ENCODE assay signal across 8 mouse cellular contexts in genomic region chrX:103980590-103981168, GRCm38 (mm10). TPM values are rescaled to one million over a fixed set of nuclear protein-coding genes. Genes with fewer than 3 reads are reported as not detected.
DNase-seq lines count a peak whose midpoint lies in the region; ATAC-seq and TF ChIP-seq lines count a peak whose summit lies in the region.

No protein-coding gene starts in this region.

- no peak for TF ChIP-seq POLR2A in olfactory bulb, adult 2 months (IDR thresholded peaks at IDR 0.05; ENCODE audit: insufficient read depth, low read depth, low read length)

- no peaks in the 10 kb centered on the region for H3K9me3 ChIP-seq in forebrain, embryonic 14.5 days (replicated peaks; ENCODE audit: control insufficient read depth, low read length)
- H3K9me3 ChIP-seq in intestine, postnatal 0 days (ENCODE audit: control insufficient read depth) = no peaks in the 10 kb centered on the region
- H3K9me3 ChIP-seq in lung, embryonic 16.5 days (ENCODE audit: control insufficient read depth, low read length) = no peaks in the 10 kb centered on the region

- H3K4me3 ChIP-seq in forebrain, embryonic 14.5 days (ENCODE audit: low read depth, low read length) = peak overlapping the region; percentile 65
- H3K4me3 ChIP-seq in intestine, postnatal 0 days (ENCODE audit: low read depth, low read length) = peak overlapping the region; percentile 72
- peak overlapping the region; percentile 78 for H3K4me3 ChIP-seq in lung, embryonic 16.5 days (ENCODE audit: low read length)
- H3K4me3 ChIP-seq in olfactory bulb, adult 2 months (ENCODE audit: insufficient read depth, low read depth, low read length) = peak overlapping the region; percentile 91

- peak; percentile 40 for ATAC-seq in forebrain, embryonic 14.5 days
- ATAC-seq in intestine, postnatal 0 days = peak; percentile 35
- ATAC-seq in lung, embryonic 16.5 days (ENCODE audit: low read depth) = peak; percentile 22; the same call in 1 of the 2 replicates

- DNase-seq in ovary, postnatal 36 days (ENCODE audit: low spot score) = peak; percentile 27
- no peak for DNase-seq in ovary, adult 18-20 months (ENCODE audit: low spot score)
- peak; percentile 36 for DNase-seq in adipocyte (ENCODE audit: low spot score)
- DNase-seq in forebrain, embryonic 14.5 days (ENCODE audit: low spot score) = peak; percentile 16
- DNase-seq in Muller cell, postnatal 12 days (ENCODE audit: inconsistent ontology term) = no peak

- peak overlapping the region; percentile 92 for H3K27ac ChIP-seq in forebrain, embryonic 14.5 days (ENCODE audit: low read depth, low read length)
- H3K27ac ChIP-seq in intestine, postnatal 0 days (ENCODE audit: low read depth, low read length) = peak overlapping the region; percentile 94
- H3K27ac ChIP-seq in lung, embryonic 16.5 days (ENCODE audit: low read length) = peak overlapping the region; percentile 92
- H3K27ac ChIP-seq in olfactory bulb, adult 2 months (ENCODE audit: insufficient read depth, low read depth, low read length) = peak overlapping the region; percentile 83

- H3K4me1 ChIP-seq in forebrain, embryonic 14.5 days (ENCODE audit: control insufficient read depth, insufficient read depth, low read length) = no peaks in the 10 kb centered on the region
- H3K4me1 ChIP-seq in intestine, postnatal 0 days (replicated peaks; ENCODE audit: control insufficient read depth, insufficient read depth, low read length) = no peaks in the 10 kb centered on the region
- no peaks in the 10 kb centered on the region for H3K4me1 ChIP-seq in lung, embryonic 16.5 days (replicated peaks; ENCODE audit: control insufficient read depth, insufficient read depth, low read length)
- H3K4me1 ChIP-seq in olfactory bulb, adult 2 months (ENCODE audit: control insufficient read depth, insufficient read depth, low read length) = no peaks in the 10 kb centered on the region

- peak overlapping the region; percentile 57 for H3K4me2 ChIP-seq in forebrain, embryonic 14.5 days (ENCODE audit: low read length)
- peak overlapping the region; percentile 54 for H3K4me2 ChIP-seq in intestine, postnatal 0 days (replicated peaks; ENCODE audit: low read depth)
- H3K4me2 ChIP-seq in lung, embryonic 16.5 days (ENCODE audit: low read depth, low read length) = no peak overlapping the region

- peak overlapping the region; percentile 80 for H3K9ac ChIP-seq in forebrain, embryonic 14.5 days (ENCODE audit: low read length)
- H3K9ac ChIP-seq in intestine, postnatal 0 days (ENCODE audit: low read depth, low read length) = peak overlapping the region; percentile 85
- H3K9ac ChIP-seq in lung, embryonic 16.5 days (ENCODE audit: low read length) = peak overlapping the region; percentile 89

- no peak for TF ChIP-seq CTCF in intestine, postnatal 0 days (IDR thresholded peaks at IDR 0.05; ENCODE audit: low read depth)
- TF ChIP-seq CTCF in olfactory bulb, adult 2 months (IDR thresholded peaks at IDR 0.05; ENCODE audit: insufficient read depth, low read depth, low read length) = no peak

- 30% methylated on average over 51 of the region's 51 CpGs for WGBS in forebrain, embryonic 14.5 days
- 21% methylated on average over 44 of the region's 51 CpGs for WGBS in intestine, postnatal 0 days
- WGBS in lung, embryonic 16.5 days = 21% methylated on average over 34 of the region's 51 CpGs
- 22% methylated on average over 50 of the region's 51 CpGs for WGBS in olfactory bulb, adult 2 months

- H3K27me3 ChIP-seq in forebrain, embryonic 14.5 days (replicated peaks; ENCODE audit: control insufficient read depth, insufficient read depth, low read length) = peaks cover 8% of the 10 kb centered on the region; the same call in 1 of the 2 replicates
- no peaks in the 10 kb centered on the region for H3K27me3 ChIP-seq in intestine, postnatal 0 days (replicated peaks; ENCODE audit: control insufficient read depth, insufficient read depth, low read length)
- H3K27me3 ChIP-seq in lung, embryonic 16.5 days (ENCODE audit: control insufficient read depth, insufficient read depth, low read depth, low read length) = no peaks in the 10 kb centered on the region

- peaks cover 7% of the 10 kb centered on the region; the same call in 1 of the 2 replicates for H3K36me3 ChIP-seq in forebrain, embryonic 14.5 days (ENCODE audit: control insufficient read depth, insufficient read depth, low read length)
- H3K36me3 ChIP-seq in intestine, postnatal 0 days (ENCODE audit: control insufficient read depth, insufficient read depth) = no peaks in the 10 kb centered on the region
- peaks cover 6% of the 10 kb centered on the region; the same call in 1 of the 2 replicates for H3K36me3 ChIP-seq in lung, embryonic 16.5 days (ENCODE audit: control insufficient read depth, insufficient read depth, low read length)

RNA-seq across cellular contexts. Expression of gene Rlim, which starts 0.4 kb away (rescaled TPM):
- 21.9 and 25.7 TPM in 2 replicates for polyA plus RNA-seq in forebrain, embryonic 14.5 days (2014; fragmentation: Nextera tagmentation; extraction: Ambion mirVana)
- 11.9 and 14.4 TPM in 2 replicates for polyA plus RNA-seq in intestine, postnatal 0 days (2015; fragmentation: Nextera tagmentation; extraction: Ambion mirVana)
- polyA plus RNA-seq in lung, embryonic 16.5 days (2015; fragmentation: Nextera tagmentation; extraction: Ambion mirVana) = 48.1 and 50.4 TPM in 2 replicates
- polyA plus RNA-seq in olfactory bulb, adult 2 months (2012; ENCODE audit: insufficient read depth, insufficient read length, low replicate concordance, missing spikeins) = not detected in 2 replicates

Comparison
In these comparisons a context has a peak if more than half of its experiments do, and no peak if none do; other contexts are left out.
1. DNase-seq: peak in ovary, postnatal 36 days (single experiment), adipocyte (single experiment) and forebrain, embryonic 14.5 days (single experiment); none in ovary, adult 18-20 months (single experiment) and Muller cell, postnatal 12 days (single experiment).
2. Peak in every context shown above with its lines, with median percentiles within 50 percentile points of each other: ATAC-seq, H3K27ac ChIP-seq, H3K4me3 ChIP-seq and H3K9ac ChIP-seq.